Mouse (Mus musculus): ENCODE data around the gene Nup155. TPM values are rescaled to one million over a fixed set of nuclear protein-coding genes. Genes with fewer than 3 reads are reported as not detected.

Gene Nup155
- polyA plus RNA-seq, 1 experiment from 2014 or later, result 10.1 TPM

DNA sequence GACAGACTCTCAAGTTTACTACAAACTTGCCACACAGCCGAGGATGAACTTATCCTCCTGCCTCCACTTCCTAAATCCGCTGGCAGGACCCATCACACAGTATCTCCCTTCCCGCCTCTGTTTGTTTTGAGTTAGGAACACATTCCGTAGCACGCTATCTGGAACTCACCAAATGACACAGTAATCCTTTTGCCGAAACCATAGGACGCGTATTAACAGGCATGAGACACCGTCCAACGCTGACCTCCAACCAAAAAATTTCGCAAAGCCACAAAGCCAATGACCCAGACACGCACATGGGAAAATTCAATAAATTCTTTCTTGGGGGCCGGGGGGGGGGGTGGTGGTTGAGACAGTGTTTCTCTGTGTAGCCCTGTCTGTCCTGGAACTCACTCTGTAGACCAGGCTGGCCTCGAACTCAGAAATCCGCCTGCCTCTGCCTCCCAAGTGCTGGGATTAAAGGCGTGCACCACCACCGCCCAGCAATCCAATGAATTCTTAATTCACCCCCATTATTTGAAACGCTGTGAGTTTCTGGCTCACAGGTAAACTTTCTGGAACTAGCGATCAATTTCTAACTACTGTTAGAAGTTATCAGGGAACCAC is 610 bp upstream of the Nup155 start:
- H3K27ac ChIP-seq (replicated peaks), result peak overlapping the region; percentile 84
- WGBS, result 60% methylated on average over 19 of the region's 19 CpGs
- peak; percentile 32; the same call in 1 of the 2 replicates for ATAC-seq (ENCODE audit: low FRiP score, low read depth)

GRCm38 (mm10) chr15:8109782-8110181 is 709 bp downstream of the Nup155 start:
- Histone ChIP-seq H3K36me3 (peaks cover 17% of the 10 kb centered on the region), H3K4me2 (peak overlapping the region; percentile 72), H3K9me3 (no peaks in the 10 kb centered on the region), H3K4me3 (peak overlapping the region; percentile 67), H3K4me1 (replicated peaks) (peaks cover 26% of the 10 kb centered on the region), H3K27me3 (no peaks in the 10 kb centered on the region), H3K27ac (replicated peaks) (no peak overlapping the region), H3K9ac (peak overlapping the region; percentile 58)
- 6% methylated on average over 8 of the region's 8 CpGs for WGBS
- ATAC-seq (ENCODE audit: low FRiP score, low read depth), result no peak

More for the DNA sequence above, 610 bp upstream of the Nup155 start:
- Histone ChIP-seq H3K36me3 (peaks cover 10% of the 10 kb centered on the region), H3K9ac (peak overlapping the region; percentile 58), H3K9me3 (no peaks in the 10 kb centered on the region), H3K4me3 (peak overlapping the region; percentile 67), H3K27me3 (no peaks in the 10 kb centered on the region), H3K4me1 (replicated peaks) (peaks cover 26% of the 10 kb centered on the region), H3K4me2 (peak overlapping the region; percentile 72)

DNA sequence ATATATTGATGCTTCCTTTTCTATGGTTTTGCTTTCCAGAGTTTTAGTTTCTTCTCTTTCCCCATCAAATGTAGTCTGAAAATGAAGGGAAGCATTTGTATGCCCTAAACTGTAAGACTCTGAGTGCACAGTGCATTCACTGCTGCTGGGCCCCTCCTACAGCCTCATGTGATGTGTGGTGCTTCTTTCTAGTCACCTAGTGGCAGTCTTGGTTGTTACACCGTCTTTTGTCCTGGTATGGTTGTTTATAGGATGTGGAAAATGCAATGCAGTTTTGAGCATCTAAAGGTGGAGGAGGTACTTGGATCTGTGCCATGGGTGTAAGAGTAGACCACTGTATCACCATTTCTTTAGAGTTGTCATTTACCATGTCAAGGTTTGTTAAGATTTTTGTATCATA is 20.2 kb downstream of the Nup155 start:
- H3K4me2 ChIP-seq, result no peak overlapping the region
- H3K4me1 ChIP-seq (replicated peaks), result no peaks in the 10 kb centered on the region
- no peaks in the 10 kb centered on the region for H3K9me3 ChIP-seq
- H3K27ac ChIP-seq (replicated peaks), result no peak overlapping the region
- H3K9ac ChIP-seq, result no peak overlapping the region
- no peak for ATAC-seq (ENCODE audit: low FRiP score, low read depth)
- H3K4me3 ChIP-seq, result no peak overlapping the region
- H3K27me3 ChIP-seq, result no peaks in the 10 kb centered on the region
- WGBS, result 71% methylated on average over 1 of the region's 1 CpGs
- peaks cover 64% of the 10 kb centered on the region for H3K36me3 ChIP-seq

DNA sequence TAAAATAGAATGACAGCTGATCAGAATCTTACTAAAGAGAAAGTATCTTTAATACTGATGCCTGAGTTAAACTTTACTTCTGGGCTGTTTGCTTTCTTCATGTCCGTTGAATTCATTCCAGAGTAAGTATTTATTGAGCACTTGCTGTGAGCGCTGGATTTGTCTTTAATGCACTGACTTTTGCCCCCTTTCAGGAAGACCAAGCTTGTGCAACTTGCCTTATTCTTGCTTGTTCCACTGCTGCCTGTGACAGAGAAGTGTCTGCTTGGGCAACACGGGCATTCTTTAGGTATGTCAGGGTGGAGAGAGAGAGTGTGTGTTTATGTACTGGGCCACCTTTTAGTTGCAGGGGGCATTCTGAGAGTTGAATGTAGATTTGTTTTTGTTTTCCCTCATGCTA is 22.2 kb downstream of the Nup155 start:
- no peak overlapping the region for H3K4me3 ChIP-seq
- no peaks in the 10 kb centered on the region for H3K9me3 ChIP-seq
- ATAC-seq (ENCODE audit: low FRiP score, low read depth), result no peak
- H3K27ac ChIP-seq (replicated peaks), result no peak overlapping the region
- H3K4me2 ChIP-seq, result no peak overlapping the region
- H3K4me1 ChIP-seq (replicated peaks), result no peaks in the 10 kb centered on the region
- no peak overlapping the region for H3K9ac ChIP-seq
- H3K36me3 ChIP-seq, result peaks cover 77% of the 10 kb centered on the region
- 95% methylated on average over 3 of the region's 3 CpGs for WGBS
- H3K27me3 ChIP-seq, result no peaks in the 10 kb centered on the region

DNA sequence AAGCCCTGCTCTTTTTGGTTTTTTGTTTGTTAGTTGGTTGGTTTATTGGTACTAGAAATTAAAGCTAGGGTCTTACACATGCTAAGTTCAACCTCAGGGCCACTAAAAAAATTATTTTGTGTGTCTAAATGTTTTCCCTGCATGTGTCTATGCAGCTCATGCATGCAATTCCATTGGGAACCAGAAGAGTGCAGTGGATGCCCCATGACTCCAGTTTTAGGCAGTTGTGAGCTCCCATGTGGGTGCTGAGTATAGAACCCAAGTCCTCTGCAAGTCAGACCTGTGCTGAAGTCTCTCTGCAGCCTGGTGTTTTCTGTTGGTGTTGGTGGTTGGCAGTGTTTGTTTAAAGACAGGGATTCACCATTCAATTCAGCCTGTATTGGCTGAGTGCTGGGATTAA is 22.7 kb downstream of the Nup155 start:
- Histone ChIP-seq H3K27ac (replicated peaks) (no peak overlapping the region), H3K27me3 (no peaks in the 10 kb centered on the region), H3K9ac (no peak overlapping the region), H3K36me3 (peaks cover 80% of the 10 kb centered on the region), H3K9me3 (no peaks in the 10 kb centered on the region), H3K4me2 (no peak overlapping the region), H3K4me1 (replicated peaks) (no peaks in the 10 kb centered on the region), H3K4me3 (no peak overlapping the region)
- no peak for ATAC-seq (ENCODE audit: low FRiP score, low read depth)

- Histone ChIP-seq H3K4me2 (no peak overlapping the region), H3K4me3 (no peak overlapping the region), H3K9ac (no peak overlapping the region), H3K27me3 (no peaks in the 10 kb centered on the region), H3K27ac (replicated peaks) (no peak overlapping the region), H3K4me1 (replicated peaks) (no peaks in the 10 kb centered on the region), H3K9me3 (no peaks in the 10 kb centered on the region), H3K36me3 (peaks cover 77% of the 10 kb centered on the region)
- WGBS, result 92% methylated on average over 5 of the region's 5 CpGs
- no peak for ATAC-seq (ENCODE audit: low FRiP score, low read depth)
Observed at GRCm38 (mm10) chr15:8135606-8136005, 26.5 kb downstream of the Nup155 start.

- Histone ChIP-seq H3K9me3 (no peaks in the 10 kb centered on the region), H3K27ac (replicated peaks) (no peak overlapping the region), H3K4me1 (replicated peaks) (no peaks in the 10 kb centered on the region), H3K4me2 (no peak overlapping the region), H3K36me3 (peaks cover 30% of the 10 kb centered on the region), H3K4me3 (no peak overlapping the region), H3K27me3 (no peaks in the 10 kb centered on the region), H3K9ac (no peak overlapping the region)
- 84% methylated on average over 1 of the region's 1 CpGs for WGBS
- no peak for ATAC-seq (ENCODE audit: low FRiP score, low read depth)
Observed at GRCm38 (mm10) chr15:8161841-8162240, 52.8 kb downstream of the Nup155 start.

GRCm38 (mm10) chr15:8168591-8169265 is 59.7 kb downstream of the Nup155 start, which contains the start of gene Cplane1:
Gene Cplane1 (plus strand): TSS chr15:8169106.
- Histone ChIP-seq H3K27ac (replicated peaks) (peak within 1 kb of the TSS; percentile 92), H3K4me2 (peak within 1 kb of the TSS; percentile 64), H3K27me3 (no peaks in the 10 kb centered on the region), H3K9me3 (no peaks in the 10 kb centered on the region), H3K4me1 (replicated peaks) (peaks cover 21% of the 10 kb centered on the region), H3K9ac (peak within 1 kb of the TSS; percentile 87), H3K36me3 (peaks cover 16% of the 10 kb centered on the region), H3K4me3 (peak within 1 kb of the TSS; percentile 78)
- WGBS, result 1% methylated on average over 44 of the region's 47 CpGs
- ATAC-seq (ENCODE audit: low FRiP score, low read depth), result peak; percentile 98

DNA sequence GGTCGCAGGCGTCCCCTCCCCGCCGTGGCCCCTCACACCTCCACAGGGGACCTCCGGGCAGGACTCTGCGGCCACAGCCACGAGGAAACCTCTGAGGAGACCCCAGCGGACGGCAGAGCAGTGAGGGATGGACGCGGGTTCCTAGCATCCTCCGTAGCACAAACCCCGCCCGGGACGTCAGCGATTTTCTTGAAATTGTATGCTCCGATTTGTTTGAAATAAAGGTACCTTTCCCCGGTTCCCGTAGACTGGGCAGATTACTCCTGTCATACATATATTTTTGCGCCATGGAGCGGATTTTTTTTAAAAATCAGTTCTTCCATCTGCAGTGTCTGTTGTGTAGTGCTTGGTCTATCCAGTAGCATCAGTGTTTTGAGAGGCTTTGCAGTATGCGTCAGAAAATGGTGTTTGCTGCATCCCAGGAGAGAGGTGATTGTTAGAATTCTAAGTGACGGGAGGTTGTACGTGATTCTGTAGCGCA is 60.2 kb downstream of the Nup155 start:
- no peaks in the 10 kb centered on the region for H3K27me3 ChIP-seq
- H3K4me1 ChIP-seq (replicated peaks), result peaks cover 21% of the 10 kb centered on the region
- peak overlapping the region; percentile 87 for H3K9ac ChIP-seq
- peak overlapping the region; percentile 78 for H3K4me3 ChIP-seq
- WGBS, result 0% methylated on average over 25 of the region's 25 CpGs
- H3K4me2 ChIP-seq, result peak overlapping the region; percentile 64
- ATAC-seq (ENCODE audit: low FRiP score, low read depth), result peak; percentile 88
- H3K27ac ChIP-seq (replicated peaks), result peak overlapping the region; percentile 92
- no peaks in the 10 kb centered on the region for H3K9me3 ChIP-seq
- H3K36me3 ChIP-seq, result peaks cover 22% of the 10 kb centered on the region

- H3K27me3 ChIP-seq, result no peaks in the 10 kb centered on the region
- no peaks in the 10 kb centered on the region for H3K9me3 ChIP-seq
- peaks cover 79% of the 10 kb centered on the region for H3K36me3 ChIP-seq
- no peak overlapping the region for H3K27ac ChIP-seq (replicated peaks)
- 93% methylated on average over 3 of the region's 3 CpGs for WGBS
- H3K4me3 ChIP-seq, result no peak overlapping the region
- H3K4me2 ChIP-seq, result no peak overlapping the region
- no peaks in the 10 kb centered on the region for H3K4me1 ChIP-seq (replicated peaks)
- H3K9ac ChIP-seq, result no peak overlapping the region
- ATAC-seq (ENCODE audit: low FRiP score, low read depth), result no peak
Observed at GRCm38 (mm10) chr15:8189563-8189962, 80.5 kb downstream of the Nup155 start.

DNA sequence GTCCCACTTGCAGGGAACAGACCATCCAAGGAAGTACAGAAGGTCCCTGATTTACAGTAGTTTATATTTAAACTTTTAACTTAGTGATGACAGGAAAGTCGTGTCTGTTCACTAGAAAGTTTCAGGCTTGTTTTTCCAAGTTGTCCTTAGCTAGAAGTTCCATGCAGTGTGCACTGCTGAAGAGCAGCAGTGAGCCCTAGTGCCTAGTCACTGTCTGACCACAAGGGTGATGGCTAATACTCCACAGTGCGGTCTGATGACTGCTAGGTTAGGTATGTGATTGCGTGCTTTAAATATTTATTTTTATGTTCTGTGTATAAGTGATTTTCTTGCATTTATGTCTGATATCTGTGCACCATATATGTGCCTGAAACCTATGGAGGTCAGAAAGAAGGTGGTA is 81.4 kb downstream of the Nup155 start:
- Histone ChIP-seq H3K4me3 (no peak overlapping the region), H3K27me3 (no peaks in the 10 kb centered on the region), H3K4me1 (replicated peaks) (no peaks in the 10 kb centered on the region), H3K4me2 (no peak overlapping the region), H3K9me3 (no peaks in the 10 kb centered on the region), H3K9ac (no peak overlapping the region), H3K27ac (replicated peaks) (no peak overlapping the region), H3K36me3 (peaks cover 84% of the 10 kb centered on the region)
- WGBS, result 93% methylated on average over 3 of the region's 3 CpGs
- no peak for ATAC-seq (ENCODE audit: low FRiP score, low read depth)

DNA sequence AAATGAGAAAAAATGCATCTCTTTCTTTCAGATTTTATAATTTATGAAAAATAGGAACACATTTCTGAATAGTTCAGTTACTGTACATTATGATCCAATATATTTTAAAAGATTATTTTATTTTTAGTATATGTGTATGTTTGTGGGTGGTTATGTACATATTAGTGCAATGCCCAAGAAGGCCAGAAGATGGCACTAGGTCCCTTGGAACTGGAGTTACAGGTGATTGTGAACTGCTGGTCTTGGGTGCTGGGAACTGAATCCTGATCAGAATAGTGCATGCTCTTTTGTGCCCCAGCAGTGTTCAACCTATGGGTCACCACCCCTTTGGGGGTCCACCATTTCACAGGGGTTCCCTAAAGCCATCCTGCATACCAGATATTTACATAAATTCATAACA is 91.2 kb downstream of the Nup155 start:
- Histone ChIP-seq H3K4me1 (replicated peaks) (no peaks in the 10 kb centered on the region), H3K27me3 (no peaks in the 10 kb centered on the region), H3K9ac (no peak overlapping the region), H3K36me3 (peaks cover 75% of the 10 kb centered on the region), H3K27ac (replicated peaks) (no peak overlapping the region), H3K4me3 (no peak overlapping the region), H3K4me2 (no peak overlapping the region), H3K9me3 (no peaks in the 10 kb centered on the region)
- no peak for ATAC-seq (ENCODE audit: low FRiP score, low read depth)

All from hindbrain, embryonic 15.5 days (tissue).